ENCODE assay signal across 15 mouse cellular contexts in the genomic region with DNA sequence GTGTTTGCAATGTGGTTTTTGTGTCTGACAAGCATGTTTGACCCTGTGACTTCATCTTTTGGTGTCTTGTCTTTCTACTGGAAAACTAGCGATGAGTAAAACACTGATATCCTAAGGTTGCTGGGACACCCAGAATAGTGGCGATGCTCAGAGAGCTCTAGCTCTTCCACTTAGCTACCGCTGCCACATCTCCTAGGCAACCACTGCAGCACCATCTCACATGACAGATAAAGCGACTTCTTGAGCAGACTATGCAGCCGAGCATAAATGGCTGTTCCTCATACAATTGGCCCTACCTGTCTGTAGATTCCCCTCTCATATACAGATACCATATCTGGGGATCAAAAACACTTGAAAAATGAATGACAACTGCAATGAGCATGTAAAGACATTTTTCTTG. TPM values are rescaled to one million over a fixed set of nuclear protein-coding genes. Genes with fewer than 3 reads are reported as not detected.
DNase-seq lines count a peak whose midpoint lies in the region; ATAC-seq lines count a peak whose summit lies in the region.
"Had no signal": no experiment of that assay in that cellular context is flagged by ENCODE, and none has a peak within 500 bp of the region (broad histone marks: within the 10 kb centered on the region; RNA-seq: fewer than 3 reads in every experiment).

No protein-coding gene starts in this region.

- peaks cover 22% of the 10 kb centered on the region for H3K4me1 ChIP-seq in forebrain, embryonic 12.5 days
- H3K4me1 ChIP-seq in forebrain, embryonic 10.5 days, result peaks cover 30% of the 10 kb centered on the region
- H3K4me1 ChIP-seq in hindbrain, embryonic 16.5 days (ENCODE audit: control insufficient read depth, insufficient read depth, low read depth, low read length), result no peaks in the 10 kb centered on the region
- H3K4me1 ChIP-seq in midbrain, embryonic 15.5 days, result peaks cover 4% of the 10 kb centered on the region; the same call in 1 of the 2 replicates
- H3K4me1 ChIP-seq: liver, embryonic 13.5 days had no signal

- H3K27me3 ChIP-seq in forebrain, embryonic 12.5 days, result peaks cover 77% of the 10 kb centered on the region
- H3K27me3 ChIP-seq in forebrain, embryonic 10.5 days (ENCODE audit: poor library complexity, severe bottlenecking), result peaks cover 100% of the 10 kb centered on the region
- H3K27me3 ChIP-seq in hindbrain, embryonic 16.5 days (replicated peaks; ENCODE audit: control insufficient read depth, insufficient read depth, low read length), result peaks cover 4% of the 10 kb centered on the region; the same call in 1 of the 2 replicates
- H3K27me3 ChIP-seq in midbrain, embryonic 15.5 days (replicated peaks), result peaks cover 25% of the 10 kb centered on the region; the same call in 1 of the 2 replicates

- ATAC-seq in forebrain, embryonic 12.5 days (ENCODE audit: low FRiP score), result peak; percentile 63; the same call in 1 of the 2 replicates
- peak; percentile 94 for ATAC-seq in hindbrain, embryonic 16.5 days
- peak; percentile 90 for ATAC-seq in midbrain, embryonic 15.5 days (replicated peaks)
- ATAC-seq: intestine, embryonic 16.5 days had no signal

- H3K27ac ChIP-seq in forebrain, embryonic 12.5 days, result no peak overlapping the region
- H3K27ac ChIP-seq in forebrain, embryonic 10.5 days, result no peak overlapping the region
- no peak overlapping the region for H3K27ac ChIP-seq in hindbrain, embryonic 16.5 days (ENCODE audit: low read depth, low read length)
- H3K27ac ChIP-seq in midbrain, embryonic 15.5 days, result peak overlapping the region; percentile 42; the same call in 1 of the 2 replicates
- H3K27ac ChIP-seq: heart, embryonic 15.5 days; liver, embryonic 13.5 days had no signal

- 68% methylated on average over 5 of the region's 5 CpGs for WGBS in forebrain, embryonic 12.5 days
- WGBS in forebrain, embryonic 10.5 days, result 73% methylated on average over 5 of the region's 5 CpGs
- 32% methylated on average over 5 of the region's 5 CpGs for WGBS in hindbrain, embryonic 16.5 days
- 32% methylated on average over 5 of the region's 5 CpGs for WGBS in midbrain, embryonic 15.5 days

- no peak overlapping the region for H3K4me2 ChIP-seq in forebrain, embryonic 12.5 days
- no peak overlapping the region for H3K4me2 ChIP-seq in hindbrain, embryonic 16.5 days (ENCODE audit: low read length)
- H3K4me2 ChIP-seq in midbrain, embryonic 15.5 days, result no peak overlapping the region
- H3K4me2 ChIP-seq: heart, embryonic 15.5 days; liver, embryonic 13.5 days had no signal

- no peak for DNase-seq in forebrain, embryonic 10.5 days (ENCODE audit: extremely low spot score, low spot score)
- DNase-seq in brain, adult 2 months (ENCODE audit: low read depth, low spot score), result peak; percentile 85
- DNase-seq in urinary bladder, adult 18-20 months (ENCODE audit: low spot score in 2 of 2), result no peak
- no peak for DNase-seq in yolk sac, embryonic 10.5 days (ENCODE audit: low spot score)
- no peak for DNase-seq in urinary bladder, postnatal 4 days (ENCODE audit: low spot score in 2 of 2)
- DNase-seq: cerebellum, postnatal 25 days; gastrocnemius, postnatal 36 days; liver, embryonic 13.5 days; lung, postnatal 36 days; thymus, postnatal 14 days had no signal

- no peaks in the 10 kb centered on the region for H3K9me3 ChIP-seq in forebrain, embryonic 12.5 days
- H3K9me3 ChIP-seq in forebrain, embryonic 10.5 days, result no peaks in the 10 kb centered on the region
- H3K9me3 ChIP-seq in hindbrain, embryonic 16.5 days (ENCODE audit: control insufficient read depth, low read length), result no peaks in the 10 kb centered on the region
- no peaks in the 10 kb centered on the region for H3K9me3 ChIP-seq in midbrain, embryonic 15.5 days
- H3K9me3 ChIP-seq: heart, embryonic 15.5 days; liver, embryonic 13.5 days had no signal

- H3K9ac ChIP-seq in forebrain, embryonic 12.5 days, result no peak overlapping the region
- no peak overlapping the region for H3K9ac ChIP-seq in hindbrain, embryonic 16.5 days (ENCODE audit: low read depth, low read length)
- no peak overlapping the region for H3K9ac ChIP-seq in midbrain, embryonic 15.5 days
- H3K9ac ChIP-seq: heart, embryonic 15.5 days; liver, embryonic 13.5 days had no signal

- no peaks in the 10 kb centered on the region for H3K36me3 ChIP-seq in forebrain, embryonic 12.5 days (replicated peaks)
- H3K36me3 ChIP-seq in forebrain, embryonic 10.5 days (replicated peaks), result no peaks in the 10 kb centered on the region
- H3K36me3 ChIP-seq in hindbrain, embryonic 16.5 days (ENCODE audit: control insufficient read depth, insufficient read depth, low read length), result no peaks in the 10 kb centered on the region
- H3K36me3 ChIP-seq in midbrain, embryonic 15.5 days (replicated peaks), result no peaks in the 10 kb centered on the region
- H3K36me3 ChIP-seq: heart, embryonic 15.5 days; liver, embryonic 13.5 days had no signal

- no peak overlapping the region for H3K4me3 ChIP-seq in forebrain, embryonic 12.5 days (replicated peaks)
- H3K4me3 ChIP-seq in forebrain, embryonic 10.5 days, result no peak overlapping the region
- H3K4me3 ChIP-seq in hindbrain, embryonic 16.5 days (ENCODE audit: low read length), result no peak overlapping the region
- H3K4me3 ChIP-seq in midbrain, embryonic 15.5 days, result no peak overlapping the region
- H3K4me3 ChIP-seq: heart, embryonic 15.5 days; liver, embryonic 13.5 days had no signal

RNA-seq across cellular contexts. Expression of a gene that starts 34.8 kb away (rescaled TPM):
- polyA plus RNA-seq in forebrain, embryonic 12.5 days (2016; fragmentation: Nextera tagmentation; extraction: Ambion mirVana), result 272 and 301 TPM in 2 replicates
- polyA plus RNA-seq in forebrain, embryonic 10.5 days (2016; fragmentation: Nextera tagmentation; extraction: Ambion mirVana), result 209 and 217 TPM in 2 replicates
- polyA plus RNA-seq in hindbrain, embryonic 16.5 days (2015; fragmentation: Nextera tagmentation; extraction: Ambion mirVana), result 365 and 381 TPM in 2 replicates
- 374 and 387 TPM in 2 replicates for polyA plus RNA-seq in midbrain, embryonic 15.5 days (2015; fragmentation: Nextera tagmentation; extraction: Ambion mirVana)
